Mouse (Mus musculus) heart, postnatal 36 days (tissue): ENCODE results near the gene Arpc4. TPM values are rescaled to one million over a fixed set of nuclear protein-coding genes. Genes with fewer than 3 reads are reported as not detected.
A peak's percentile ranks its signal among the peaks of the same experiment; 100 is the strongest.
"Not testable (repeated sequence)": the region's sequence is repeated elsewhere in the genome, so short reads cannot be mapped to it uniquely, and the experiment has no call there.

Experiments
- DNase-seq, 2 experiments: peaks; one replicate each; pipeline ENCODE4 v3.0.0; 2021 to 2022
- intact Hi-C: fragments of 180-260 bp; cut with DNase I; formaldehyde crosslinking; loops from one replicate; pipeline ENCODE4 v1.15.1; 2025
- total RNA-seq, 2 experiments: library from RNA; stranded (reverse); gene quantifications; 2 replicates each; pipeline ENCODE4 v1.2.3; 2021

The Arpc4 gene
- total RNA-seq: 10 to 100 TPM; 69.5 to 73.0 TPM

- intact Hi-C loops: loop anchor here (1.0 to 5.0 kb wide), 7 partner anchors 34 to 330 kb away; partner anchors contain the start of genes Brpf1, Camk1, Ogg1 and Rpusd3
- peak; percentile 92 to 96 for DNase-seq
These were observed at the start of gene Arpc4, which contains the start of gene Tada3 for GRCm38 (mm10) chr6:113377496-113378385. Gene Arpc4 (plus strand): TSS chr6:113378115. Gene Tada3 (minus strand): TSS chr6:113377883.

- intact Hi-C loops: loop anchor here (5.0 to 10.0 kb wide), 2 partner anchors 153 to 275 kb away; partner anchors contain the start of genes Brk1, Creld1 and Fancd2os
- no peak for DNase-seq
These were observed 48.5 kb upstream of the Arpc4 start for GRCm38 (mm10) chr6:113329396-113329795.

- DNase-seq: no peak
- intact Hi-C loops: loop anchor here (5.0 kb wide), 1 partner anchor 137 kb away; no protein-coding TSS in a partner anchor
These were observed 47.4 kb upstream of the Arpc4 start for GRCm38 (mm10) chr6:113330547-113330946.

DNA sequence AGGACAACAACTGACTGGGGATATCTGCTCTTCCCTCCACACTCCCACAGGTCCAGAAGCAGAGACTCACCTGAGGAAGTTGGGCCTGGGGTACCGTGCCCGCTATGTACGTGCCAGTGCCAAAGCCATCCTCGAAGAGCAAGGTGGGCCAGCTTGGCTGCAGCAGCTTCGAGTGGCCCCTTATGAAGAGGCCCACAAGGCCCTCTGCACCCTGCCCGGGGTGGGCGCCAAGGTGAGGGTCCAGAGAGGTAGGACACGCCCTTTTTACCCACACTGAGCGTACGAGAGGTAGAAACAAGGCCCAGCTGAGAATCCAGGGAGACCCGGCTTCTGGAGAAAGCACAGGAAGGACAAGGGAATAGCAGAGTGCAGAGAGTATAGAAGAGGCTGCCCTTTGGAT is 46.2 kb upstream of the Arpc4 start:
- no peak for DNase-seq
- intact Hi-C loops: loop anchor here (5.0 kb wide), 1 partner anchor 136 kb away; no protein-coding TSS in a partner anchor

GRCm38 (mm10) chr6:113332734-113333133 is 45.2 kb upstream of the Arpc4 start:
- not testable (repeated sequence) for DNase-seq
- intact Hi-C loops: loop anchor here (5.0 kb wide), 1 partner anchor 135 kb away; no protein-coding TSS in a partner anchor

GRCm38 (mm10) chr6:113333137-113333950 is 44.6 kb upstream of the Arpc4 start:
- intact Hi-C loops: loop anchor here (5.0 kb wide), 1 partner anchor 134 kb away; no protein-coding TSS in a partner anchor
- DNase-seq: peak; percentile 54 to 55

GRCm38 (mm10) chr6:113334216-113334615 is 43.7 kb upstream of the Arpc4 start:
- no peak for DNase-seq
- intact Hi-C loops: loop anchor here (5.0 kb wide), 1 partner anchor 133 kb away; no protein-coding TSS in a partner anchor

DNA sequence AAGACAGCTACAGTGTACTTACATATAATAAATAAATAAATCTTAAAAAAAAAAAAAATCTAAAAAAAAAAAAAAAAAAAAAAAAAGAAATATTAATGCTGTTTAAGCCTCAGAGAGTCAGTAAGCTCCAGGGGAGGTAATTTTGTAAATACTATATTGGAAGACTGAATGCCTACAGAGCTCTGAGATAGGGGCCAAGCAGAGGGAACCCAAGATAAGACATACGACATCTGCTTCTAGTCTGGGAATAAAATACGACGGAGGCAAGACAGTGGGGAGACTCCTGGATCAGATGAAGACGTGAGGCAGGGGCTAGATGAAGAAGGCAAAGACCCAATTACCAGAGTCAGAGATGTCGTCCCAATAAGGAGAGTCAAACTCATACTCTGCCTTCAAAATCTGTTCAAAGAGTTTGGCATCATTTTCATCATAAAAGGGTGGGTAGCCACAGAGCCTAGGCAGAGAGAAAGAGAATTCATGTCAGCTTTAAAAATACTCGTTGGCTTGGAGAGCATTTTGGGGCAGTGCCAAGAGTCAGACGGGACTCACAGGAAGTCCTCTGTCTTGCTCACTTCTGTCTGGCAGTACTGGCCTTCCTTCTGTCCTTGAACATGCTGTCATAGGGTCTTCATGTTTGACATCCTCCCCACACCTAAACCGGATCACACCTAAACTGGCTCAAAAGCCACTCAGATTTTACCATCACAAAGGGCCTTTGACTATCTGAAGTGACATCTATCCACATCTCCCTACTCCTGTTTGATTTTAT is 40.9 kb upstream of the Arpc4 start:
- DNase-seq: no peak
- intact Hi-C loops: no loop called here

DNA sequence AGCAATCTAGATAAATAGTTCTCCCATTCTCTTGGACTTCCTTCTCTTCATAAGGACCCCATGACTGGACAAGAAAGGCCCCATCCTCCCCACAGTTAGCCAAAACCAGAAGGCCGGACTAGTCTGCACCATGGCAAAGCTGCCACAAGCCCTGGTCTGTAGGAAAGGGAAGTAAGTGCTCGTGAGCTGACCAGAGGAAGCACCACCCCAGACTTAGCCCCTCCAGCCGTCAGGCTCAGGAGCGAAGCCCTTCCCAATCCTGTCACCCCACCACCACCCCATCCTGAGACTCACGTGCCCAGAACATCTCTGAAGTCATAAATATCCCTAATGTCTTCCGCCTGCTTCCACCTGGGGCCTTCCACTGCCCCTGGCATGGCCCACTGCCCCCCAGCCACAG is 36.3 kb upstream of the Arpc4 start:
- DNase-seq: no peak
- intact Hi-C loops: no loop called here

- intact Hi-C loops: no loop called here
- DNase-seq: no peak
These were observed 35.6 kb upstream of the Arpc4 start for GRCm38 (mm10) chr6:113342297-113342696.

GRCm38 (mm10) chr6:113343177-113344092 is 34.5 kb upstream of the Arpc4 start, which contains the start of gene Camk1:
Gene Camk1 (minus strand): TSS chr6:113343984.
- intact Hi-C loops: loop anchor here (1.0 kb wide), 1 partner anchor 34 kb away; the partner anchor contains the start of gene Tada3
- DNase-seq: peak; percentile 84 to 86

DNA sequence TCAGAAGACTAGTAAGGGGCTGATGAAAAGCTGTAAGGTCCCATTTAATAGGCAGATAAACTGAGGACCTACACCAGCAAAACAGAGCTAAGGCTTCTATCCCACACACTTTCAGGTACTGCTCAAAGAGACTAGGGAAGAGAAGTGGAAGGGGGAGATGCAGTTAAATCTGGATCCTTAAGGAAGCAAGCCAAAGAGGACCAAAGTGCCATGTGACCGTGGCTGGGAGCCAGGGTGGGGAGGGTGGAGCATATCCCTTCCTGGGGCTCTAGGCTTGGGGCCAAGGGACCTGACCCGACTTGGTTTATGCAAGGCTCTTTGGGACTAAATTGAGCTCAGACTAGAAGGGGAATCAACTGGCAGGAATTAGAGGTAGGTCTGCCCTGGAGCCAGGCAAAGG is 33.6 kb upstream of the Arpc4 start:
- intact Hi-C loops: no loop called here

DNA sequence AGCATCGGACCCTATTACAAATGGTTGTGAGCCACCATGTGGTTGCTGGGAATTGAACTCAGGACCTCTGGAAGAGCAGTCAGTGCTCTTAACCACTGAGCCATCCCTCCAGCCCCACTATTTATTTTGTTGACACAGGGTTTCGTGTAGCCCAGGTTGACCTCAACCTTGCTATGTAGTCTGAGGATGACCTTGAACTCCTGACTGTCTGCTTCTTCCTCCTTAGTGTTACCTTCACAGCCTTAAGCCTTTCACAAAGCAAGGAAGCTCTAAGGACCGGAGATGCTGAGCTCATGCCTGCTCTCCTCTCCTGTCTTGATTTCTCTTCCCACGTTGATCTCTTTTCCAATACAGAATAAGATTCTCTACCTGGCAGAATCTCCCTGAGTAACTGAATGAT is 31.0 kb upstream of the Arpc4 start:
- intact Hi-C loops: no loop called here
- no peak for DNase-seq

More for the DNA sequence above, 33.6 kb upstream of the Arpc4 start:
- DNase-seq: peak; percentile 83 to 84

DNA sequence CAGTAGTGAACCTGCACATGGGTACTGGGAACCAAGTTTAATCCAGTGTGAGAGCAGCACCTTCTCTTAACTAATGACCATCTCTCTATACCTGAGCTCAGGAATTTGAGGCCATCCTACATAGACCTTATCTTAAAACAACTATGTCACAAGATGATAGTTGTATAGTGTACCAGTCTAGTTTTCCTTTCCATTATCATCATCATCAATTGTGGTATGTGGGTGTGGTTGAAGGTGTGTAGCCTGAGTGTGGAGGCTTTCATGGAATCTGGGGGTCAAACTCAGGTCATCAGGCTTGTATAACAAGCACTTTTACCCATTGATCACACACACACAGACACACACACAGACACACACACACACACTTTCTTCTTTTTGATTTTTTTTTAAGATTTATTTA is 27.4 kb upstream of the Arpc4 start:
- intact Hi-C loops: no loop called here
- DNase-seq: no peak

DNA sequence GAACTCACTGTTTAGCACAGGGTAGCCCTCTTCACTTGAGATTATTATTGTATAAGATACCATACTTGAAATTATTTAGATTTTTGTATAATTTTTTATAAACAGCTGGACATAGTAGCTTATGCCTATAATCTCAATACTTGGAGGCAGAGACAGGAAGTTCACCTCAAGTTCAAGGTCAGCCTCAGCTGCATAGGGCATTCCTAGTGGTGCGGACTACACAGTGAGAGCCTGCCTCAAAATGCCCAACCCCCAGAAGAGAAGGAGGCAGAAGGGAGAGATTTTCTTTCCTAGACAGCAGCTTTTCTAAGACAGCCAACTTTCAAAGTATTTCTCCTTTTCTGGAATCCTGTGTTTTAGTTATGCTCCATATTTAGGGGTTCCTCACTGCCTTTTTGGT is 26.8 kb upstream of the Arpc4 start:
- intact Hi-C loops: no loop called here
- DNase-seq: no peak

DNA sequence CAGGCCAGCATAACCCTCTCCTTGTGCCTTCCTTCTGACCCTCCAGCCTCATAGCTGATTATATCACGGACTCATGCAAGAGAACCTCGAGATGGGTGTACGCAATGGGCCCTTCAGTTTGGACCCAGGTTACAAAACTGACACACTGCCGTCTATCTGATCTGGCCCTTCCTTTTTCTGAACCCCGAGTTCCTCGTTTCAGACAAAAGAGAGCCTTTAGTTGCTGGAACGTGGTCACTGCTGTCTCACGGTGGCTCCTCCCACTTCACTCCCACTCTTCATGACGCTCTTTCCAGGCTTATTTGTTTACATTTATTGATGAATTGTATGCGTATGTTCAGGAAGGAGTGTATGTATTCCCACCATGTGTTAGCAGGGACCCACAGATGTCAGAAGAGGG is 26.3 kb upstream of the Arpc4 start:
- DNase-seq: no peak

DNA sequence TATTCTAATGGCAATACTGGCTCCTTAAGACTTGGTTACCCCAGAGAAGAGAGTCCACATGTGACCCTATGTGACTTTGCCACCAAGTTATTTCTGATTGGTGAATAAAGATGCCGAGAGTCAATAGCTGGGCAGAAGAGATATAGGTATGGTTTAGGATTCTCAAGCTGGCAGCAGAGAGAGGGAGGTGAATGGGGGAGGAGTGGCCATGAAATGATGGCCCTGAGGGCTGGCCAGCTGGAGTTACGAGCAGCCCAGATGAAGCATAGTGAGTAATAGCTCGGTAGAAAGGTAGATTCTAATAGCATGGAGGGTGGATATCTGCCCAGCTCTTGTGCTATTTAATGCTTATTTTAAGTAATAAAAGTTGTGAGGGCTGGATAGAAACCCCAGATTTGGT is 25.1 kb upstream of the Arpc4 start:
- DNase-seq: no peak
- intact Hi-C loops: no loop called here

More for the DNA sequence above, 26.3 kb upstream of the Arpc4 start:
- intact Hi-C loops: no loop called here

- DNase-seq: no peak
- intact Hi-C loops: no loop called here
These were observed 24.2 kb upstream of the Arpc4 start for GRCm38 (mm10) chr6:113353696-113354095.

GRCm38 (mm10) chr6:113361476-113361875 is 16.4 kb upstream of the Arpc4 start:
- intact Hi-C loops: no loop called here
- DNase-seq: no peak
